Mouse (Mus musculus) intestine, embryonic 16.5 days (tissue): ENCODE measurements at regions not wholly inside any gene's neighbourhood (a gene's known extent, or its start where the extent isn't known, plus 50 kb on each side); places are given as distances from the start of the nearest gene placed in this dataset.
"Not testable (repeated sequence)": the region's sequence is repeated elsewhere in the genome, so short reads cannot be mapped to it uniquely, and the experiment has no call there.

Experiments used
- ATAC-seq: fragments of 200-750 bp; cut with Nextera tagmentation; 2 replicates; pipeline ENCODE4 v1.8.0; 2017; ENCODE audit warnings: moderate TSS enrichment, moderate library complexity
- H3K27ac ChIP-seq: fragments of 300-500 bp; sonication (generic); 2 replicates; pipeline ENCODE4 v1.5.1; 2014; ENCODE audit warnings: mild to moderate bottlenecking, low read length
- H3K27me3 ChIP-seq: fragments of 300-500 bp; sonication (generic); replicated peaks from 2 replicates; pipeline ENCODE4 v1.6.1; 2014; ENCODE audit warnings: low read length, control low read depth, mixed read lengths; ENCODE audit not compliant: control insufficient read depth, insufficient read depth
- H3K36me3 ChIP-seq: fragments of 300-500 bp; sonication (generic); 2 replicates; pipeline ENCODE4 v1.6.1; 2014; ENCODE audit warnings: low read length, control low read depth; ENCODE audit not compliant: control insufficient read depth, insufficient read depth
- H3K4me1 ChIP-seq: fragments of 300-500 bp; sonication (generic); 2 replicates; pipeline ENCODE4 v1.6.1; 2014; ENCODE audit warnings: low read length, control low read depth, mixed read lengths; ENCODE audit not compliant: control insufficient read depth, insufficient read depth
- H3K4me2 ChIP-seq: fragments of 300-500 bp; sonication (generic); 2 replicates; pipeline ENCODE4 v1.6.1; 2014; ENCODE audit warnings: low read depth, low read length, control low read depth
- H3K4me3 ChIP-seq: fragments of 300-500 bp; sonication (generic); 2 replicates; pipeline ENCODE4 v1.5.1; 2014; ENCODE audit warnings: mild to moderate bottlenecking, low read length
- H3K9ac ChIP-seq: fragments of 300-500 bp; sonication (generic); 2 replicates; pipeline ENCODE4 v1.6.1; 2014; ENCODE audit warnings: low read depth, low read length
- H3K9me3 ChIP-seq: fragments of 300-500 bp; sonication (generic); 2 replicates; pipeline ENCODE4 v1.6.1; 2016; ENCODE audit warnings: low read length, control low read depth; ENCODE audit not compliant: control insufficient read depth
- WGBS: fragments of 180-500 bp; shearing (Covaris S2); extraction: QIAGEN DNeasy Blood & Tissue Kit; methylation state at CpG from one replicate; pipeline ENCODE4 v1.1.7; 2014; 5-methylcytosine and 5-hydroxymethylcytosine counted together

- H3K9me3 ChIP-seq: no peaks in the 10 kb centered on the region; the same call in 1 of the 2 replicates
- H3K4me1 ChIP-seq: no peaks in the 10 kb centered on the region
- ATAC-seq: no peak
- no peak overlapping the region for H3K4me3 ChIP-seq
- no peaks in the 10 kb centered on the region for H3K36me3 ChIP-seq
- no peak overlapping the region for H3K9ac ChIP-seq
- WGBS: 80% methylated on average over 6 of the region's 6 CpGs
- H3K27ac ChIP-seq: no peak overlapping the region
- no peak overlapping the region for H3K4me2 ChIP-seq
- H3K27me3 ChIP-seq: no peaks in the 10 kb centered on the region
Measured at GRCm38 (mm10) chr10:19505979-19506378, 85.8 kb upstream of the Ifngr1 start.

- Histone ChIP-seq H3K4me3 (no peak overlapping the region), H3K4me1 (no peaks in the 10 kb centered on the region), H3K27ac (no peak overlapping the region), H3K9ac (no peak overlapping the region), H3K4me2 (no peak overlapping the region), H3K36me3 (no peaks in the 10 kb centered on the region), H3K27me3 (no peaks in the 10 kb centered on the region), H3K9me3 (no peaks in the 10 kb centered on the region; the same call in 1 of the 2 replicates)
- ATAC-seq: no peak
Measured at GRCm38 (mm10) chr10:19506434-19506833, 85.3 kb upstream of the Ifngr1 start.

- ATAC-seq: no peak
- no peaks in the 10 kb centered on the region for H3K4me1 ChIP-seq
- H3K9ac ChIP-seq: no peak overlapping the region
- no peaks in the 10 kb centered on the region for H3K27me3 ChIP-seq
- no peak overlapping the region for H3K4me2 ChIP-seq
- no peaks in the 10 kb centered on the region for H3K36me3 ChIP-seq
- no peak overlapping the region for H3K4me3 ChIP-seq
- 76% methylated on average over 5 of the region's 5 CpGs for WGBS
- H3K27ac ChIP-seq: no peak overlapping the region
- H3K9me3 ChIP-seq: no peaks in the 10 kb centered on the region
Measured at GRCm38 (mm10) chr10:19508221-19508745, 83.5 kb upstream of the Ifngr1 start.

GRCm38 (mm10) chr10:19510047-19510446 lies 81.7 kb upstream of the Ifngr1 start:
- H3K4me3 ChIP-seq: no peak overlapping the region
- no peaks in the 10 kb centered on the region for H3K36me3 ChIP-seq
- H3K9ac ChIP-seq: no peak overlapping the region
- no peak overlapping the region for H3K4me2 ChIP-seq
- no peak overlapping the region for H3K27ac ChIP-seq
- no peaks in the 10 kb centered on the region for H3K9me3 ChIP-seq
- no peaks in the 10 kb centered on the region for H3K27me3 ChIP-seq
- no peak for ATAC-seq
- H3K4me1 ChIP-seq: no peaks in the 10 kb centered on the region
- WGBS: 62% methylated on average over 10 of the region's 10 CpGs

GRCm38 (mm10) chr10:19514366-19514765 lies 77.4 kb upstream of the Ifngr1 start:
- not testable (repeated sequence) for H3K9ac ChIP-seq, H3K4me3 ChIP-seq, H3K27ac ChIP-seq, ATAC-seq, H3K4me2 ChIP-seq, H3K27me3 ChIP-seq, H3K9me3 ChIP-seq, H3K4me1 ChIP-seq, H3K36me3 ChIP-seq

GRCm38 (mm10) chr10:19514837-19515236 lies 76.9 kb upstream of the Ifngr1 start:
- H3K27ac ChIP-seq: no peak overlapping the region
- no peak overlapping the region for H3K4me3 ChIP-seq
- no peaks in the 10 kb centered on the region for H3K27me3 ChIP-seq
- H3K4me2 ChIP-seq: no peak overlapping the region
- no peak for ATAC-seq
- WGBS: 93% methylated on average over 2 of the region's 2 CpGs
- H3K9ac ChIP-seq: no peak overlapping the region
- H3K36me3 ChIP-seq: no peaks in the 10 kb centered on the region
- H3K4me1 ChIP-seq: no peaks in the 10 kb centered on the region
- H3K9me3 ChIP-seq: no peaks in the 10 kb centered on the region

GRCm38 (mm10) chr10:19516011-19516410 lies 75.7 kb upstream of the Ifngr1 start:
- H3K9me3 ChIP-seq: no peaks in the 10 kb centered on the region
- H3K27ac ChIP-seq: no peak overlapping the region
- 97% methylated on average over 3 of the region's 3 CpGs for WGBS
- no peaks in the 10 kb centered on the region for H3K36me3 ChIP-seq
- no peaks in the 10 kb centered on the region for H3K4me1 ChIP-seq
- no peaks in the 10 kb centered on the region for H3K27me3 ChIP-seq
- no peak for ATAC-seq
- no peak overlapping the region for H3K4me2 ChIP-seq
- H3K9ac ChIP-seq: no peak overlapping the region
- no peak overlapping the region for H3K4me3 ChIP-seq

- WGBS: 49% methylated on average over 2 of the region's 2 CpGs
- no peak for ATAC-seq
Measured at GRCm38 (mm10) chr10:19517093-19517492, 74.7 kb upstream of the Ifngr1 start.

GRCm38 (mm10) chr10:19518763-19519162 lies 73.0 kb upstream of the Ifngr1 start:
- Histone ChIP-seq H3K4me1 (no peaks in the 10 kb centered on the region), H3K4me3 (no peak overlapping the region), H3K27ac (no peak overlapping the region), H3K36me3 (no peaks in the 10 kb centered on the region), H3K4me2 (no peak overlapping the region), H3K9ac (no peak overlapping the region), H3K9me3 (no peaks in the 10 kb centered on the region), H3K27me3 (no peaks in the 10 kb centered on the region)
- WGBS: 15% methylated on average over 6 of the region's 6 CpGs
- ATAC-seq: no peak

More at GRCm38 (mm10) chr10:19517093-19517492, 74.7 kb upstream of the Ifngr1 start:
- Histone ChIP-seq H3K9ac (no peak overlapping the region), H3K27ac (no peak overlapping the region), H3K27me3 (no peaks in the 10 kb centered on the region), H3K4me1 (no peaks in the 10 kb centered on the region), H3K36me3 (no peaks in the 10 kb centered on the region), H3K4me3 (no peak overlapping the region), H3K4me2 (no peak overlapping the region), H3K9me3 (no peaks in the 10 kb centered on the region)

GRCm38 (mm10) chr10:19522198-19522597 lies 69.6 kb upstream of the Ifngr1 start:
- Histone ChIP-seq H3K9ac (no peak overlapping the region), H3K27me3 (no peaks in the 10 kb centered on the region), H3K4me2 (no peak overlapping the region), H3K4me3 (no peak overlapping the region), H3K36me3 (no peaks in the 10 kb centered on the region), H3K27ac (no peak overlapping the region), H3K9me3 (no peaks in the 10 kb centered on the region), H3K4me1 (no peaks in the 10 kb centered on the region)
- WGBS: 65% methylated on average over 2 of the region's 2 CpGs
- ATAC-seq: no peak
